Mouse (Mus musculus): ENCODE measurements around the gene Napa. TPM values are rescaled to one million over a fixed set of nuclear protein-coding genes. Genes with fewer than 3 reads are reported as not detected.

Napa gene
- polyA plus RNA-seq, 1 experiment: 138 TPM

DNA sequence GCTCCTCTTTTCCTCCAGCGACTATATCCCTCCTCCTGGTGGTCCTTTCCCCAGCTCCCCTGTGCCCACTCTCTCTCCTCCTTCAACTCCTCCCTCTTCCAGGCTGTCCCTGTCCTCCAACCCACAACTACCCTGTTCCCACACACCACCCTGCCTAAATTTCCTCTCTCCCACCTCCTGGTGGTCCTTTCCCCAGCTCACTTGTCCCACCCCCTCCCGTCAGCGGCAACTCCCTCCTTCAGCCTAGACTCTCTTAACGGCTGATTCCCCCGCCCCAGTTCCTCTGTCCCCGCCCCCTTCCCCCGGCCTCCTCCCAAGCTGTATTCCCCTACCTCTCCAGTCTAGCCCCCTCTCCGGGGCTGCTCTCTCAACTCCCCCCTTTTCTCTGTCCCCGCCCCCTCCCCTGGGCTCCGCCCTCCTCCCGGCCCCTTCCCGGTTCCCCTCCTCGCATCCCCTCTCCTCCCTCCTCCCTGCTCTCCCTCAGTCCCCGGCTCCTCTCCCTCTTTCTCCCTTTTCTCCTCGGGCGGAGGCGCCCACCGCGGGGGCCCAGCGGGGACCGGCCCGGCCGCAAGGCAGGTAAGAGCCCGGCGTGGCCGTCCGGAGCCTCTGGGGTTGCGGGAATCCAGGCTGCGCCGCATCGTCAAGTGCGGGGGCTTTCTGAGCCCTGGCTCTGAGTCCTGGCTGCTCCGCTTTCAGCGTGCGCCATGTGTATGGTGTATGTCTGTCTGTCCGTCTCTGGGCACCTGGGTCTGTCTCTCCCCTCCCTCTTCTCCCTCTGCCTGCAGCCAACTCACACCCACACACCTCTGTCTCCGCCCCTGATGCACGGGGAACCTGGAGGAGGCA is 31.8 kb downstream of the Napa start:
- Histone ChIP-seq H3K4me3 (ENCODE audit: insufficient read depth, poor library complexity, severe bottlenecking) (no peak overlapping the region), H3K79me2 (ENCODE audit: control insufficient read depth, insufficient read depth) (no peaks in the 10 kb centered on the region), H3K27me3 (ENCODE audit: control insufficient read depth, insufficient read depth, insufficient read length) (peaks cover 42% of the 10 kb centered on the region), H3K36me3 (ENCODE audit: control insufficient read depth, insufficient read depth) (no peaks in the 10 kb centered on the region), H3ac (ENCODE audit: control insufficient read depth, insufficient read length, low read depth) (no peak overlapping the region), H3K79me3 (ENCODE audit: low read depth) (no peaks in the 10 kb centered on the region)
- TF ChIP-seq FOSL1 (IDR thresholded peaks at IDR 0.05; ENCODE audit: insufficient read depth, low read length, poor library complexity, severe bottlenecking) (no peak), CEBPB (IDR thresholded peaks at IDR 0.05; ENCODE audit: low read depth) (no peak), CTCF (IDR thresholded peaks at IDR 0.05; ENCODE audit: control insufficient read depth, insufficient read depth, insufficient read length) (no peak)

DNA sequence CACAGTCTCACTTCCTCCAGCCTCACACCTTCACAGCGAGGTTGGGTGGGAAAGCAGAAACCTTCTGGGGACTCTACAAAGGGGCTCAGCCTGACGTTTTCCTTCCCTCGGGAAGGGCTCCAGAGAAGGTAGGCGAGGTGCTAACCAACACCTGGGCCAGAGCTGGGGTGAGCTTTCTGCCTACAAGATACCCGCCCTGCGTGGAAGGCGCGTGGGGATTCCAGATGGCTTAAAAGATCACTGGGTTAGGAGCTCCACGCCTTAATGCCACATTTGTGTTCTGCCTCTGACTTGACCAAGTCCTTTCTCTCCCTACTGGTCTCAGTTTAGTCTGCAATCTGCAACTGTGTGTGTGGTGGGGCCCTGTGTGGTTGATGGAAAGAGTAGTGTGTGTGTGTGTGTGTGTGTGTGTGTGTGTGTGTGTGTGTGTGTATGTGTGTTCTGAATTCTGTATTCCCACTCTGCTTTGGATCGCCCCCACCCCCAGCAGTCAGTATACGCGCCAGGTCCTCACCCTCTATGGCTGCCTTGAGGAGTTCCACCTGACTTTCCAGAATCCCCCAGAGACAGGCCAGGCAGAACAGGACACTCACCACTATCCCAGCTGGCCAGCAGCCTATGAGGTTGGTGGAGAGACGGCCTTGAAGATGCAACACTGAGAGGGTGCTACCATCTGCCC is 32.8 kb downstream of the Napa start:
- no peaks in the 10 kb centered on the region for H3K36me3 ChIP-seq (ENCODE audit: control insufficient read depth, insufficient read depth)
- H3ac ChIP-seq (ENCODE audit: control insufficient read depth, insufficient read length, low read depth): no peak overlapping the region
- H3K27me3 ChIP-seq (ENCODE audit: control insufficient read depth, insufficient read depth, insufficient read length): peaks cover 48% of the 10 kb centered on the region
- no peaks in the 10 kb centered on the region for H3K79me2 ChIP-seq (ENCODE audit: control insufficient read depth, insufficient read depth)
- TF ChIP-seq MYOD1 (IDR thresholded peaks at IDR 0.05; ENCODE audit: control insufficient read depth, insufficient read length, low read depth) (no peak), CTCF (IDR thresholded peaks at IDR 0.05; ENCODE audit: control insufficient read depth, insufficient read depth, insufficient read length) (no peak), MAX (IDR thresholded peaks at IDR 0.05) (no peak), CEBPB (IDR thresholded peaks at IDR 0.05; ENCODE audit: low read depth) (no peak), MYOG (IDR thresholded peaks at IDR 0.05; ENCODE audit: control insufficient read depth, extremely low read depth, insufficient read length) (no peak), FOSL1 (IDR thresholded peaks at IDR 0.05; ENCODE audit: insufficient read depth, low read length, poor library complexity, severe bottlenecking) (no peak), USF1 (IDR thresholded peaks at IDR 0.05; ENCODE audit: low read depth) (no peak)
- no peaks in the 10 kb centered on the region for H3K79me3 ChIP-seq (ENCODE audit: low read depth)
- H3K4me3 ChIP-seq (ENCODE audit: insufficient read depth, poor library complexity, severe bottlenecking): no peak overlapping the region

- no peak overlapping the region for H3ac ChIP-seq (ENCODE audit: control insufficient read depth, insufficient read length, low read depth)
- no peaks in the 10 kb centered on the region for H3K79me3 ChIP-seq (ENCODE audit: low read depth)
- no peaks in the 10 kb centered on the region for H3K36me3 ChIP-seq (ENCODE audit: control insufficient read depth, insufficient read depth)
- H3K79me2 ChIP-seq (ENCODE audit: control insufficient read depth, insufficient read depth): no peaks in the 10 kb centered on the region
- H3K27me3 ChIP-seq (ENCODE audit: control insufficient read depth, insufficient read depth, insufficient read length): peaks cover 48% of the 10 kb centered on the region
- H3K4me3 ChIP-seq (ENCODE audit: insufficient read depth, poor library complexity, severe bottlenecking): no peak overlapping the region
- TF ChIP-seq CTCF (IDR thresholded peaks at IDR 0.05; ENCODE audit: control insufficient read depth, insufficient read depth, insufficient read length): no peak
- no peak for TF ChIP-seq MYOD1 (IDR thresholded peaks at IDR 0.05; ENCODE audit: control insufficient read depth, insufficient read length, low read depth)
These were observed 33.9 kb downstream of the Napa start for GRCm38 (mm10) chr7:16132161-16132581.

GRCm38 (mm10) chr7:16132926-16133325 is 34.7 kb downstream of the Napa start:
- Histone ChIP-seq H3K4me3 (ENCODE audit: insufficient read depth, poor library complexity, severe bottlenecking) (no peak overlapping the region), H3K79me2 (ENCODE audit: control insufficient read depth, insufficient read depth) (no peaks in the 10 kb centered on the region), H3K36me3 (ENCODE audit: control insufficient read depth, insufficient read depth) (no peaks in the 10 kb centered on the region), H3ac (ENCODE audit: control insufficient read depth, insufficient read length, low read depth) (no peak overlapping the region), H3K27me3 (ENCODE audit: control insufficient read depth, insufficient read depth, insufficient read length) (peaks cover 48% of the 10 kb centered on the region), H3K79me3 (ENCODE audit: low read depth) (no peaks in the 10 kb centered on the region)
- TF ChIP-seq USF1 (IDR thresholded peaks at IDR 0.05; ENCODE audit: low read depth): no peak
- no peak for TF ChIP-seq CEBPB (IDR thresholded peaks at IDR 0.05; ENCODE audit: low read depth)
- no peak for TF ChIP-seq CTCF (IDR thresholded peaks at IDR 0.05; ENCODE audit: control insufficient read depth, insufficient read depth, insufficient read length)
- no peak for TF ChIP-seq FOSL1 (IDR thresholded peaks at IDR 0.05; ENCODE audit: insufficient read depth, low read length, poor library complexity, severe bottlenecking)
- TF ChIP-seq MYOD1 (IDR thresholded peaks at IDR 0.05; ENCODE audit: control insufficient read depth, insufficient read length, low read depth): no peak
- no peak for TF ChIP-seq MAX (IDR thresholded peaks at IDR 0.05)
- TF ChIP-seq MYOG (IDR thresholded peaks at IDR 0.05; ENCODE audit: control insufficient read depth, extremely low read depth, insufficient read length): no peak

DNA sequence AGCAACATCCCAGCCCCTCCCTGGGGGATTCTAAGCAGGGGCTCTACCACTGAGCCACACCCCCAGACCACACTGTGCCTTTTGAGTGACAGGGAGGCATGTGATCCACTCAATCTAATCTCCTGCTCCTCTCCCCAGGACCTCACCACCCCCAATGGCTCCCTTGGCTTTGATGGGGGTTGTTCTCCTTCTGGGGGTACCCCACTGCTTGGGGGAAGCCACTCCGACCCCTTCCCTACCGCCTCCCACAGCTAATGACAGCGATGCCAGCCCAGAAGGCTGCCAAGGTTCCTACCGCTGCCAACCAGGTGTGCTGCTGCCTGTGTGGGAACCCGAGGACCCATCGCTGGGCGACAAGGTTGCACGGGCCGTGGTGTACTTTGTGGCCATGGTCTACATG is 35.4 kb downstream of the Napa start:
- no peaks in the 10 kb centered on the region for H3K36me3 ChIP-seq (ENCODE audit: control insufficient read depth, insufficient read depth)
- TF ChIP-seq MYOD1 (IDR thresholded peaks at IDR 0.05; ENCODE audit: control insufficient read depth, insufficient read length, low read depth) (no peak), MYOG (IDR thresholded peaks at IDR 0.05; ENCODE audit: control insufficient read depth, extremely low read depth, insufficient read length) (no peak), USF1 (IDR thresholded peaks at IDR 0.05; ENCODE audit: low read depth) (no peak), CTCF (IDR thresholded peaks at IDR 0.05; ENCODE audit: control insufficient read depth, insufficient read depth, insufficient read length) (no peak), MAX (IDR thresholded peaks at IDR 0.05) (no peak), FOSL1 (IDR thresholded peaks at IDR 0.05; ENCODE audit: insufficient read depth, low read length, poor library complexity, severe bottlenecking) (no peak), CEBPB (IDR thresholded peaks at IDR 0.05; ENCODE audit: low read depth) (no peak)
- peaks cover 52% of the 10 kb centered on the region for H3K27me3 ChIP-seq (ENCODE audit: control insufficient read depth, insufficient read depth, insufficient read length)
- no peaks in the 10 kb centered on the region for H3K79me3 ChIP-seq (ENCODE audit: low read depth)
- no peak overlapping the region for H3ac ChIP-seq (ENCODE audit: control insufficient read depth, insufficient read length, low read depth)
- H3K79me2 ChIP-seq (ENCODE audit: control insufficient read depth, insufficient read depth): no peaks in the 10 kb centered on the region
- H3K4me3 ChIP-seq (ENCODE audit: insufficient read depth, poor library complexity, severe bottlenecking): no peak overlapping the region

All from C2C12 (cell line).